In the genomic region with DNA sequence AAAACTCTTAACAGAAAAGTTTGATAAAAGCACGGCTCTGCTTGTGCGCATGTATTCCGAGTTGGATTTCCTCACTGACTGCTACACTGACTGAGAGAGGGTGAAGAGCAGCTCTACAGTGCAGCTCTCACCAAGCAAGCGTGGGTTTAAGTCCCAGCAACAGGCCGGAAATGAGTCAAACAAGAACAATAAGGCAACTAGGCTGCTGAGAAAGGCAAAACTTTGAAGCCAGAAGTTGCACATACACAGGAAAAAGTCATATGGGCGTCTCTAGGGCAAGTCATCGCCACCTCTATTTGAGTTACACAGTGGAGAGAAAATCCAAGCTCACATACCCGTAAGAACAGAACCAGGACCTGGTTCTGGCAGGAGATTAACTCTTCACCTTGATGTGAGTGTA, we compare ENCODE assay signal across 15 mouse cellular contexts. TPM values are rescaled to one million over a fixed set of nuclear protein-coding genes. Genes with fewer than 3 reads are reported as not detected.
DNase-seq lines count a peak whose midpoint lies in the region; ATAC-seq and TF ChIP-seq lines count a peak whose summit lies in the region.
"Had no signal": no experiment of that assay in that cellular context is flagged by ENCODE, and none has a peak within 500 bp of the region (broad histone marks: within the 10 kb centered on the region; RNA-seq: fewer than 3 reads in every experiment).

No protein-coding gene starts in this region.

- 49% methylated on average over 8 of the region's 8 CpGs for WGBS in heart, adult 2 months

- ATAC-seq in inflammation-experienced regulatory T-cells, adult 6 months = peak; percentile 87
- ATAC-seq: forebrain, embryonic 15.5 days had no signal

- no peak for TF ChIP-seq CTCF in heart, adult 2 months (IDR thresholded peaks at IDR 0.05)
- no peak for TF ChIP-seq CTCF in layer of hippocampus, adult 2 months (conservative IDR thresholded peaks at IDR 0.05)

- H3K27me3 ChIP-seq in heart, adult 2 months (ENCODE audit: control insufficient read depth, insufficient read depth, low read length) = no peaks in the 10 kb centered on the region
- H3K27me3 ChIP-seq: forebrain, embryonic 15.5 days; neural tube, embryonic 13.5 days had no signal

- TF ChIP-seq POLR2A in heart, adult 2 months (IDR thresholded peaks at IDR 0.05; ENCODE audit: insufficient read depth, low read depth, low read length) = no peak

- H3K9ac ChIP-seq in heart, adult 2 months (ENCODE audit: low read depth, low read length) = no peak overlapping the region
- H3K9ac ChIP-seq: forebrain, embryonic 15.5 days; neural tube, embryonic 13.5 days had no signal

- peak overlapping the region; percentile 4; the same call in 1 of the 2 replicates for H3K27ac ChIP-seq in heart, adult 2 months
- H3K27ac ChIP-seq in layer of hippocampus, adult 2 months = peak overlapping the region; percentile 19; the same call in 1 of the 2 replicates
- H3K27ac ChIP-seq: forebrain, embryonic 15.5 days; neural tube, embryonic 13.5 days had no signal

- intact Hi-C loops in heart, adult 2 months (cut with DNase I) = no loop called here

- peaks cover 2% of the 10 kb centered on the region; the same call in 1 of the 2 replicates for H3K36me3 ChIP-seq in heart, adult 2 months (ENCODE audit: control insufficient read depth, insufficient read depth, low read length)

- H3K79me2 ChIP-seq in heart, adult 2 months (replicated peaks; ENCODE audit: control insufficient read depth, insufficient read depth, low read length) = no peaks in the 10 kb centered on the region

- peaks cover 3% of the 10 kb centered on the region; the same call in 1 of the 2 replicates for H3K4me1 ChIP-seq in heart, adult 2 months (ENCODE audit: control insufficient read depth, insufficient read depth, low read length)
- H3K4me1 ChIP-seq: forebrain, embryonic 15.5 days; neural tube, embryonic 13.5 days had no signal

- no peak overlapping the region for H3K4me3 ChIP-seq in heart, adult 2 months
- no peak overlapping the region for H3K4me3 ChIP-seq in layer of hippocampus, adult 2 months
- H3K4me3 ChIP-seq: forebrain, embryonic 15.5 days; neural tube, embryonic 13.5 days had no signal

- DNase-seq in heart, adult 2 months = no peak
- no peak for DNase-seq in heart, adult 8-10 months (ENCODE audit: low spot score)
- DNase-seq in layer of hippocampus, adult 2 months (ENCODE audit: low spot score in 2 of 2) = no peak
- no peak for DNase-seq in layer of hippocampus, adult 18-20 months (ENCODE audit: low spot score in 2 of 2)
- DNase-seq in CD4-positive helper T cell, adult 2 months (ENCODE audit: low read depth, low spot score) = peak; percentile 75
- DNase-seq in right cerebral cortex, adult 18-20 months = no peak
- no peak for DNase-seq in cerebellum, postnatal 36 days
- DNase-seq: cerebellum, adult 2 months; heart, postnatal 14 days; midbrain, embryonic 14.5 days; retina, postnatal 1 day; thymus, adult 18-20 months had no signal

- no peak for TF ChIP-seq EP300 in heart, adult 2 months (IDR thresholded peaks at IDR 0.05; ENCODE audit: insufficient read depth, low read depth, low read length)

RNA-seq across cellular contexts. Expression of gene Gm43951, which starts 10.1 kb away (rescaled TPM):
- under 1 TPM; 0.13 to 0.25 TPM for total RNA-seq in heart, adult 2 months (2021)
- 0.14 and 0.18 TPM in 2 replicates for polyA plus RNA-seq in heart, adult 2 months (2012; rRNA removed)
- under 1 TPM; 0.11 to 0.53 (median 0.24) TPM for total RNA-seq in heart, adult 8-10 months (2022)
- total RNA-seq in layer of hippocampus, adult 2 months (2021) = 10 to 100 TPM; 11.0 to 14.1 TPM
- total RNA-seq in layer of hippocampus, adult 18-20 months (2021) = 10 to 100 TPM; 10.4 to 11.6 TPM
- polyA plus RNA-seq in inflammation-experienced regulatory T-cells, adult 6 months (2017; shearing (Covaris generic)) = not detected

RNA-seq across cellular contexts. Expression of gene 4933427D14Rik, which starts 10.8 kb away (rescaled TPM):
- 1 to 10 TPM; 2.0 to 2.3 TPM for total RNA-seq in heart, adult 2 months (2021)
- polyA plus RNA-seq in heart, adult 2 months (2012; rRNA removed) = 2.0 and 2.8 TPM in 2 replicates
- 1 to 10 TPM; 2.5 to 3.9 (median 2.9) TPM for total RNA-seq in heart, adult 8-10 months (2022)
- 10 to 100 TPM; 28.9 to 31.1 TPM for total RNA-seq in layer of hippocampus, adult 2 months (2021)
- total RNA-seq in layer of hippocampus, adult 18-20 months (2021) = 10 to 100 TPM; 19.8 to 26.3 TPM
- 10 to 100 TPM; 16.7 to 27.9 (median 22.9) TPM for polyA plus RNA-seq in inflammation-experienced regulatory T-cells, adult 6 months (2017; shearing (Covaris generic))

RNA-seq across cellular contexts. Expression of gene Txndc17, which starts 10.8 kb away (rescaled TPM):
- 10 to 100 TPM; 39.0 to 43.7 TPM for total RNA-seq in heart, adult 2 months (2021)
- polyA plus RNA-seq in heart, adult 2 months (2012; rRNA removed) = 37.6 and 50.9 TPM in 2 replicates
- 10 to 100 TPM; 33.8 to 49.9 (median 41.5) TPM for total RNA-seq in heart, adult 8-10 months (2022)
- total RNA-seq in layer of hippocampus, adult 2 months (2021) = 10 to 100 TPM; 30.8 to 31.1 TPM
- total RNA-seq in layer of hippocampus, adult 18-20 months (2021) = 10 to 100 TPM; 29.9 to 33.0 TPM
- polyA plus RNA-seq in inflammation-experienced regulatory T-cells, adult 6 months (2017; shearing (Covaris generic)) = 100 to 1,000 TPM; 106 to 179 (median 111) TPM

RNA-seq across cellular contexts. Expression of gene Med31, which starts 18.9 kb away (rescaled TPM):
- total RNA-seq in heart, adult 2 months (2021) = 10 to 100 TPM in 1 of 2 experiments, 1 to 10 TPM in 1; 9.6 to 10.9 TPM
- polyA plus RNA-seq in heart, adult 2 months (2012; rRNA removed) = 9.1 and 10.8 TPM in 2 replicates
- 10 to 100 TPM in 1 of 4 experiments, 1 to 10 TPM in 3; 8.8 to 11.5 (median 9.6) TPM for total RNA-seq in heart, adult 8-10 months (2022)
- 10 to 100 TPM; 14.5 to 14.6 TPM for total RNA-seq in layer of hippocampus, adult 2 months (2021)
- total RNA-seq in layer of hippocampus, adult 18-20 months (2021) = 10 to 100 TPM; 14.2 to 17.4 TPM
- 10 to 100 TPM; 18.1 to 26.9 (median 22.3) TPM for polyA plus RNA-seq in inflammation-experienced regulatory T-cells, adult 6 months (2017; shearing (Covaris generic))

Comparison
In these comparisons a context has a peak if more than half of its experiments do, and no peak if none do; other contexts are left out.
1. RNA of gene Gm43951, which starts 10.1 kb away (total RNA-seq): 11.0 to 14.1 TPM in layer of hippocampus, adult 2 months and 10.4 to 11.6 TPM in layer of hippocampus, adult 18-20 months; 0.11 to 0.53 TPM in heart, adult 8-10 months and 0.13 to 0.25 TPM in heart, adult 2 months; every median in the first group is over 4 times any median in the second.
2. RNA of gene 4933427D14Rik, which starts 10.8 kb away (total RNA-seq): 28.9 to 31.1 TPM in layer of hippocampus, adult 2 months and 19.8 to 26.3 TPM in layer of hippocampus, adult 18-20 months; 2.5 to 3.9 TPM in heart, adult 8-10 months and 2.0 to 2.3 TPM in heart, adult 2 months; every median in the first group is over 4 times any median in the second.